Mouse (Mus musculus): ENCODE data around the gene Gas2l3. TPM values are rescaled to one million over a fixed set of nuclear protein-coding genes. Genes with fewer than 3 reads are reported as not detected.

Gene Gas2l3
- polyA plus RNA-seq, 1 experiment from 2014 or later, result 15.1 TPM

DNA sequence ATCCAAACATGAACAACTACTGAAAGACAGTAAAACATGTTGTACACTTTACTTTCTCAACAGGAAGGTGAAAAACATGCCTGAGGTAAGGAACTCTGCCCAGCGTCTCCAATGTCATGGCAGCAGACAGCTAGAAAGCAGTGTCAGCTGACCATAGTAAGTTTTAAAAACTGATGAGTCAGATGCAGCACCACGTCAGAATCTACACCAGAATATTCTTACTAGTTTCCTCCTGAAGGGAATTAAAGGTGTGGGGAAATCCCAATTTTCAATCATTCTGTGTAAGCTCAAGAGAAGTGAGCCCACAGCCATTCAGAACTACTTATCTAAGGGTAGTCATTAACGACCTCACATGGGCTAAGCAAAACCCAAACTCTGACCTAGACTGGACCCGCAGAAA is 1.1 kb downstream of the Gas2l3 start:
- 14% methylated on average over 4 of the region's 4 CpGs for WGBS
- Histone ChIP-seq H3K27ac (no peak overlapping the region), H3K9ac (no peak overlapping the region; the same call in 1 of the 2 replicates), H3K36me3 (0 out of 2 replicates have a peak, but pooled peaks cover 4% of the 10 kb centered on the region), H3K27me3 (no peaks in the 10 kb centered on the region), H3K4me3 (peak overlapping the region; percentile 74), H3K4me1 (peaks cover 13% of the 10 kb centered on the region; the same call in 1 of the 2 replicates), H3K4me2 (peak overlapping the region; percentile 96), H3K9me3 (no peaks in the 10 kb centered on the region)
- ATAC-seq (ENCODE audit: insufficient number of reproducible peaks, low FRiP score, low TSS enrichment, low read depth), result no peak

- Histone ChIP-seq H3K27me3 (no peaks in the 10 kb centered on the region), H3K27ac (no peak overlapping the region), H3K9me3 (no peaks in the 10 kb centered on the region), H3K9ac (no peak overlapping the region), H3K36me3 (0 out of 2 replicates have a peak, but pooled peaks cover 4% of the 10 kb centered on the region), H3K4me3 (no peak overlapping the region), H3K4me2 (no peak overlapping the region), H3K4me1 (peaks cover 13% of the 10 kb centered on the region; the same call in 1 of the 2 replicates)
- WGBS, result 93% methylated on average over 3 of the region's 3 CpGs
- ATAC-seq (ENCODE audit: insufficient number of reproducible peaks, low FRiP score, low TSS enrichment, low read depth), result no peak
Measured at GRCm38 (mm10) chr10:89441961-89442360, 1.8 kb downstream of the Gas2l3 start.

- ATAC-seq (ENCODE audit: insufficient number of reproducible peaks, low FRiP score, low TSS enrichment, low read depth), result no peak
- no peaks in the 10 kb centered on the region for H3K27me3 ChIP-seq
- no peak overlapping the region for H3K9ac ChIP-seq
- peaks cover 13% of the 10 kb centered on the region; the same call in 1 of the 2 replicates for H3K4me1 ChIP-seq
- no peak overlapping the region for H3K4me3 ChIP-seq
- H3K9me3 ChIP-seq, result no peaks in the 10 kb centered on the region
- no peak overlapping the region for H3K4me2 ChIP-seq
- WGBS, result 87% methylated on average over 7 of the region's 7 CpGs
- H3K36me3 ChIP-seq, result 0 out of 2 replicates have a peak, but pooled peaks cover 4% of the 10 kb centered on the region
- H3K27ac ChIP-seq, result no peak overlapping the region
Measured at GRCm38 (mm10) chr10:89439380-89439779, 4.4 kb downstream of the Gas2l3 start.

DNA sequence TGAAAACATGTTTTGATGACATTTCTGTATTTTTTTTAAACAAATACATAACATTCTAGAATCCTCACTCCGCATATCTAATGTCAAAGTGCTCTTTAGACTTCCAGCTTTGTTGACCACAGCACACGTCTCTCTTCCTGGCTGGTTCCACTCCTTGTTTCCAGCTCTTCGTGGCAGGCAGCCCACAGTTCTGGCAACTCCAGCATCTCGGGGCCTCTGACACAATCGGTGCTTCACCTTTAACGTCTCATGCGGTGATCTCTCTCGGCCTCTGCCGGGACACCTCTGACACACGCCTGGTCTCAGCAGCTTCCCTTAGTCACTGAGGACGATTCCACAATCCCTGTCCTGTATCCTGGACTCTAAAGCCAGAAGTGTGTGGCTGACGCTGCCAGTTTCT is 5.8 kb downstream of the Gas2l3 start:
- H3K9me3 ChIP-seq, result no peaks in the 10 kb centered on the region
- 72% methylated on average over 12 of the region's 12 CpGs for WGBS
- H3K27me3 ChIP-seq, result no peaks in the 10 kb centered on the region
- 0 out of 2 replicates have a peak, but pooled peaks cover 4% of the 10 kb centered on the region for H3K36me3 ChIP-seq
- no peak overlapping the region for H3K4me2 ChIP-seq
- H3K4me3 ChIP-seq, result no peak overlapping the region
- H3K4me1 ChIP-seq, result peaks cover 4% of the 10 kb centered on the region; the same call in 1 of the 2 replicates
- no peak overlapping the region for H3K9ac ChIP-seq
- H3K27ac ChIP-seq, result 0 out of 2 replicates have a peak overlapping the region, but pooled peaks have one; percentile 47
- no peak for ATAC-seq (ENCODE audit: insufficient number of reproducible peaks, low FRiP score, low TSS enrichment, low read depth)

DNA sequence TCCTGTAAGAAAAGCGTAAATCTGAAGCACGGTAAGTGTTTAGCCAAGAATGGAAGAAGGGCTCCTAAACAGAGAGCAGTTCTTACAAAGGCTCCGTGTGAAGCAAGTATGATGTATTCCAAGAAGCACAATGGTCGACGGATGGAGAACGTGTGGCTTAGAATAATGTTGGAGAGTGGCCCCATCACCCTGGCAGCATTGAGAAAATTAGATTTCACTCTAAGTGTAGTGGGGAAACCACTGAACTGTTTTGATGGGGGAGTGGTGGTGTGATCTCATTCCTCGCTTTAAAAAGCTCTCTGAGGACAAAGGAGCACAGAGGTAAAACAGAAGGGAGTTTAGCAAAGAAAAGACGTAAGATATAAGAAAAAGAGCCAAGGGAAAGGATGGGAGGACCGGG is 6.3 kb downstream of the Gas2l3 start:
- Histone ChIP-seq H3K4me3 (no peak overlapping the region), H3K27ac (no peak overlapping the region), H3K27me3 (no peaks in the 10 kb centered on the region), H3K4me1 (no peaks in the 10 kb centered on the region), H3K9ac (no peak overlapping the region), H3K4me2 (no peak overlapping the region), H3K9me3 (no peaks in the 10 kb centered on the region), H3K36me3 (0 out of 2 replicates have a peak, but pooled peaks cover 4% of the 10 kb centered on the region)
- ATAC-seq (ENCODE audit: insufficient number of reproducible peaks, low FRiP score, low TSS enrichment, low read depth), result no peak
- 67% methylated on average over 9 of the region's 9 CpGs for WGBS

GRCm38 (mm10) chr10:89435920-89436319 is 7.8 kb downstream of the Gas2l3 start:
- Histone ChIP-seq H3K27me3 (no peaks in the 10 kb centered on the region), H3K9me3 (no peaks in the 10 kb centered on the region), H3K27ac (no peak overlapping the region), H3K36me3 (no peaks in the 10 kb centered on the region), H3K4me1 (no peaks in the 10 kb centered on the region), H3K9ac (no peak overlapping the region), H3K4me3 (no peak overlapping the region), H3K4me2 (no peak overlapping the region)
- 53% methylated on average over 9 of the region's 9 CpGs for WGBS
- no peak for ATAC-seq (ENCODE audit: insufficient number of reproducible peaks, low FRiP score, low TSS enrichment, low read depth)

DNA sequence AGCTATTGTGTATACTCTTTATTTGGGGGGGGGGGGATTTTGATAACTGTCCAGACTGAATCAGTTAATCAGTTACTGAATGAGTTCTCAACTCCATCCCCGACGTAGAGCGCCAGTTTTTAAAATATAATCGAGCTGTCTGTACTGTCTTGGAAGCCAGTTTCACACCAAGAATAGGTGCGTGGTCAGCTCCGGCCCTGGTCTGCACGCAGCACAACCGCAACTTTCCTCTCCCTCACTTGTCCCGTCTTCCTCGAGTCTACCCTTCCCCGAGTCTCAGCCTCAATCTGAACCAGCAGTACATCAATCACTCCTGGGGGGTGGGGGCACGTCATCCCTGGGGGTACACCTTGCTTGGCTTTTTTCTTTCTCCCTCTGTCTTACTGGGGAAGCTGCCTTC is 8.4 kb downstream of the Gas2l3 start:
- H3K27me3 ChIP-seq, result no peaks in the 10 kb centered on the region
- no peaks in the 10 kb centered on the region for H3K4me1 ChIP-seq
- H3K9ac ChIP-seq, result no peak overlapping the region
- WGBS, result 88% methylated on average over 12 of the region's 12 CpGs
- no peak for ATAC-seq (ENCODE audit: insufficient number of reproducible peaks, low FRiP score, low TSS enrichment, low read depth)
- H3K9me3 ChIP-seq, result no peaks in the 10 kb centered on the region
- H3K4me2 ChIP-seq, result no peak overlapping the region
- no peak overlapping the region for H3K27ac ChIP-seq
- no peak overlapping the region for H3K4me3 ChIP-seq
- H3K36me3 ChIP-seq, result no peaks in the 10 kb centered on the region

GRCm38 (mm10) chr10:89434509-89435210 is 9.1 kb downstream of the Gas2l3 start:
- ATAC-seq (ENCODE audit: insufficient number of reproducible peaks, low FRiP score, low TSS enrichment, low read depth), result no peak
- Histone ChIP-seq H3K4me1 (no peaks in the 10 kb centered on the region), H3K9me3 (no peaks in the 10 kb centered on the region), H3K36me3 (no peaks in the 10 kb centered on the region), H3K27me3 (no peaks in the 10 kb centered on the region), H3K9ac (no peak overlapping the region), H3K27ac (no peak overlapping the region), H3K4me2 (no peak overlapping the region), H3K4me3 (no peak overlapping the region)
- 69% methylated on average over 17 of the region's 17 CpGs for WGBS

DNA sequence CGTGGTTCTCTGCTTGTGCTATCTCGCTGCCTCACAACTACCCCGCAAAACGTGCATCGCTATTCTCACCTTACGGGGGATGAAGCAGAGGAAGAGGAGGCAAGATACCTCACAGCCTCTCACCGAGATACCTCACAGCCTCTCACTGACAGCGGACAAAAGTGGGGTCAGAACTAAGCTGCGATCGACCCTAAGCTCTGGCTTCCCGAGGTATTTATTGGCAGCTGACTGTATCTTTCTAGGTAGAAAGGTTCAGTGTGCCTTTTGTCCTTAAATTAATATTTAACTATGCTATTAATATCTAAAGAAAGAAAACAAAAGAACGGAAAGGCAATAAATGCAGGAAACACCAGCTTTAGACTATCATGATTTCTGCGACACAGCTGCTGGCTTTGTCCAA is 11.0 kb downstream of the Gas2l3 start:
- WGBS, result 93% methylated on average over 13 of the region's 13 CpGs

GRCm38 (mm10) chr10:89430751-89431150 is 13.0 kb downstream of the Gas2l3 start:
- H3K4me2 ChIP-seq, result no peak overlapping the region
- no peak overlapping the region for H3K4me3 ChIP-seq
- 89% methylated on average over 7 of the region's 7 CpGs for WGBS
- peaks cover 10% of the 10 kb centered on the region for H3K36me3 ChIP-seq
- H3K9ac ChIP-seq, result no peak overlapping the region
- ATAC-seq (ENCODE audit: insufficient number of reproducible peaks, low FRiP score, low TSS enrichment, low read depth), result no peak
- no peaks in the 10 kb centered on the region for H3K9me3 ChIP-seq
- no peaks in the 10 kb centered on the region for H3K4me1 ChIP-seq
- no peak overlapping the region for H3K27ac ChIP-seq
- H3K27me3 ChIP-seq, result no peaks in the 10 kb centered on the region

More for the DNA sequence above, 11.0 kb downstream of the Gas2l3 start:
- no peak overlapping the region for H3K27ac ChIP-seq
- no peaks in the 10 kb centered on the region for H3K27me3 ChIP-seq
- H3K4me1 ChIP-seq, result no peaks in the 10 kb centered on the region
- no peak for ATAC-seq (ENCODE audit: insufficient number of reproducible peaks, low FRiP score, low TSS enrichment, low read depth)
- H3K9me3 ChIP-seq, result no peaks in the 10 kb centered on the region
- no peak overlapping the region for H3K4me3 ChIP-seq
- no peak overlapping the region for H3K4me2 ChIP-seq
- H3K9ac ChIP-seq, result no peak overlapping the region
- H3K36me3 ChIP-seq, result peaks cover 4% of the 10 kb centered on the region; the same call in 1 of the 2 replicates

DNA sequence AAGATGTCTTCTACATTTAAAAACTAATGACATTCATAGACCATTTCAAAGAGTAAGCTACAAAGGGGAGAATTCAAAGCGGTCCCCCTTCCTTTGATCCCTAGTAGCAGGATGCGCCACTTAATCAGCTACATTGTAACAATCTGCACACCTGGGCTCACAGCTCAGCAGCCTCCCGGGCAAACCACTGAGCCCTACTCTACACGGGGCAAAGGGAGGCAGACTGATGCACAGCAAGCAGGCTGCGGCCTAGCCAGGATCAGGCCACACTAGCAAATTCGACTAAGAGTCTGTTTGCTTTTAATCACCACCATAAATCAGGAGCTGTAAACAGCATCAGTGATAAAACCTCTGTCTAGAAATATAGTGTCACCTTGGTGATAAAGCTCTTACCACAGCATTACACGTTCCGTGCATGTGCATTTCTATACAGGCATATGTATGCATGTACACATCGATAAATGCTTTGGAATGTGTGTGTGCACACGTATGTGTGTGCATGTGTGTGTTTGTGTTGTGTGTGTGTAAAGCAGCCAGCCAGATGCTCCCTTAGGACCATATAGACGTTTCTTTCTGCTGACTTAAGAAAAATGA is 18.9 kb downstream of the Gas2l3 start:
- no peak for ATAC-seq (ENCODE audit: insufficient number of reproducible peaks, low FRiP score, low TSS enrichment, low read depth)
- no peak overlapping the region for H3K27ac ChIP-seq
- H3K9ac ChIP-seq, result no peak overlapping the region
- H3K4me3 ChIP-seq, result no peak overlapping the region
- peaks cover 23% of the 10 kb centered on the region for H3K36me3 ChIP-seq
- 72% methylated on average over 11 of the region's 11 CpGs for WGBS
- no peaks in the 10 kb centered on the region for H3K9me3 ChIP-seq
- no peak overlapping the region for H3K4me2 ChIP-seq
- no peaks in the 10 kb centered on the region for H3K4me1 ChIP-seq
- H3K27me3 ChIP-seq, result no peaks in the 10 kb centered on the region

- H3K27ac ChIP-seq, result no peak overlapping the region
- no peak overlapping the region for H3K9ac ChIP-seq
- no peaks in the 10 kb centered on the region for H3K27me3 ChIP-seq
- H3K9me3 ChIP-seq, result no peaks in the 10 kb centered on the region
- no peak for ATAC-seq (ENCODE audit: insufficient number of reproducible peaks, low FRiP score, low TSS enrichment, low read depth)
- 82% methylated on average over 9 of the region's 9 CpGs for WGBS
- no peaks in the 10 kb centered on the region for H3K4me1 ChIP-seq
- H3K4me2 ChIP-seq, result no peak overlapping the region
- H3K4me3 ChIP-seq, result no peak overlapping the region
- H3K36me3 ChIP-seq, result peaks cover 23% of the 10 kb centered on the region
Measured at GRCm38 (mm10) chr10:89424217-89424616, 19.6 kb downstream of the Gas2l3 start.

Data from limb, embryonic 15.5 days (tissue).